Mouse (Mus musculus) neutrophil, adult 5-6 weeks (primary cell): Measurements from ENCODE around the gene Copb1. TPM values are rescaled to one million over a fixed set of nuclear protein-coding genes. Genes with fewer than 3 reads are reported as not detected.

Experiments used
- ATAC-seq: fragments of 151-379, 151-347 bp; 2 replicates; pipeline ENCODE4 v1.8.0; 2017; ENCODE audit warnings: mild to moderate bottlenecking, moderate TSS enrichment; ENCODE audit not compliant: insufficient number of reproducible peaks, poor library complexity, low FRiP score, severe bottlenecking; ENCODE audit errors: extremely low read depth
- total RNA-seq: library from RNA; stranded (forward); fragments of 200-1000 nt; gene quantifications from 2 replicates; pipeline ENCODE4 v1.2.3, GENCODE M21; 2017

The Copb1 gene
- total RNA-seq = 66.5 and 83.9 TPM in 2 replicates

DNA sequence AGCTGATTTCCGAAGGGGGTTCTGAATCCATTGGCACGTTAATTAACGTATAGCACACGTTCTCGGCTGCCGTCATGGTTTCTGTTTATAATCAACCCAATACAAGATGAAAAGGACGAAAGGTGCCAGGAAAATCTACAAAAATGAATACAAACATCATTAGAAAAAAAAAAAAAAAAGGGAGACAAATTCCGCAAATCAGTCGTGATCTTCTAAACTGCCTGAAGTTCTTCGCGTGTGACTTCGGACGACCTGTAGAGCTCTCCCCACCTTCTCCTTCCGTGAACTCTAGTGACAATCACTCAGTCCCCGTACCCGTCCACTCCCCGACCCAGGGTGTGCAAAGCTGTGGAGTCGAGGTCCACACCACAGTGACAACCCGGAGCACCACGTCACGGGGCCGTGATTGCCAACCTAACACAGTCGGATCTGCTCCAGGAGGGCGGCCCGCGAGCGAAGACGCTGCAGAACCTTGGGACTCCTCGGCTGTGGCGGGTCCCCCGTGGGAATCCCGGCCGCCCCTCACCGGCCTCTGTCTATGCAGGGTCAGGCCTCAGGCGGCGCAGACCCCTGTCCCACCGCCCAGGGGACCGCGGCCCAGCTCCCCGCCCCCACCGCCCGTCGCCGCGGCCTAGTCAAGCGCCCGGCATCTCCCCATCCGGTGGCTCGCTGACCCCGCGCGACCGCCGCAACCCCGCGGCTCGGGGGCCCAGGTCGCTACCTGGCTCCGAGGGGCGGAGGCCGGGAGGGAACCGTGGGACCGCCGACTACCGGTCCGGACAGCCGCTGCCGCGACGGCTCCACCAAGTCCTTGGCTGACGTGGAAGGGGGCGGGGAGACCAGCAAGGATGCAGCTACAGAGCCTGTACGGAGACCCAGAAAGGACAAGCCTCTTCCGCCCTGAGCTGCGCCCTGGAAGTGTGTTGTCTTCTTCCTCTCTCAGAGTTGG is at the start of gene Copb1:
TSS of gene Copb1 (minus strand) at position 827 of the 949 bp plus-strand sequence.
- ATAC-seq = peak; percentile 99

DNA sequence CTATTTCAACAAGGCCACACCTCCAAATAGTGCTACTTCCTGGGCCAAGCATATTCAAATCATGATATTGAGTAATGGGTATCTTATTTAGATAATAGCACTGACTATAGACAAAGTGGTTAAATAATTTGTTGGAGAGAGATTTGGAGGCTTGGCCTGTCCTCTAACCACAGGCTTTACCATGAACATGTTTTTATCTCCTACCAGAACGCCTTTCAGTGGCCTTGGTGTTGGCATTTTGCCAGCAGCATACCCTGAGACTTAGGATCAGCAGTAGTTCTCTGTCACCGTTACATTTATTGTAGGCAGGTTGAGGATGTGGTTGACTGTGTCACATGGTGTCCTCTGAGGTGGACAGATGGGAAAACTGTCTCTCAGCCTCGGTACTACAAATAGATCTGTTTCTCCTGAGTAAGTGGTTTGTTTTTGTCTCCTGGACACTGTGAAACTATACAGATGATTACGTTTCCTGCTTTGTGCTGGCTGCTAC is 46.8 kb upstream of the Copb1 start:
- ATAC-seq = peak; percentile 79

DNA sequence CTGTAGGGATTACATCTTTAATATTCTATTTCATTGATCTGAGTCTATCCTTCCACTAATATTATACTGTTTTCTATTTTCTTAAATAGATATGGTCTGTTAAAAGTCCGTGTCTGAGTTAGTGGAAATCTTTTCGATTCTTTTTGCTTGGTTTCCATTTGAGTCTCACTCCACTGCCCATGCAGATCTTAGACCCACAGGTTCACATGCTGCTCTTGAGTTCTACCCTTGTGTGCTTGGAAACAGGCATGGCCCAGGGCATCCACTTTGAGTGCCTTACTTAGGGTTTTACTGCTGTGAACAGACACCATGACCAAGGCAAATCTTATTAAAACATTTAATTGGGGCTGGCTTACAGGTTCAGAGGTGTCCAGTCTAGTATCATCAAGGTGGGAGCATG is 46.3 kb upstream of the Copb1 start:
- ATAC-seq = no peak

DNA sequence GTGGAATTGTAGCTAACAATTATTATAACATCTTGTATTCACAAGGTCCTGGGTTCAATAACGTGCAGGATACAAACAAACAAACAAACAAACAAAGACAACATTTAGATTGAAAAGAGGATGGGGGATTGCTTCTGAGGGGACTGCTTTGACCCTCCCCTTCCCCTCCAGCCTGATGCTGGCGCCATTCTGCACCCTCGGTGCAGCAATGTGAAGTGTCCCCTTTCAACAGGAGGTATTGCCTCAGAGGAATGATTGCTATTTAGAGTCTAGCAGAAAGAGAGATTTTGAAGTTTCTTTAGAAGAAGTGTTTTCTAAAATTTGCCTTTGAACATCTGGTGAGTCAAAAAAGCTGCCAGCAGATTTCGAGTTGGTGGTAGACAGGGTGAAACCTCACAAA is 44.7 kb upstream of the Copb1 start:
- no peak for ATAC-seq

DNA sequence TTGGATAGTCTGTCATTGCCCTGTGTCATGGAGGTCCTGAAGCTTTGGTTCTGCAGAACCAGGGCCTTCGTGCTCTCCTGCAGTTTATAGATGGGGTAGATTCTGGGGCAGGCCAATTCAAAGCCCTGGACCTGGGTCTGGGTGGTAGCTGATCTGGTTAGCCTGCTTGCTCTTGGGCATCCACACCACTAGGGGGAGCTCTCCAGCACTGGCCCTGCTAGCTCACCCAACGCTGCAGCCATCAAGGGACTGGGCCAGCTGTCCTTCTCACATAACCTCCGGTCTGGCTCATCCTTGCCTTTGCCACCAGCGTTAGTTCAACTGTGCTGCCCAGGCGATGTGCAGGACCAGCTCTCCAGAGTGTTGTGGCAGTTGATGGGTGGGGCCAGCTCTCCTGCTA is 40.2 kb upstream of the Copb1 start:
- ATAC-seq = no peak

DNA sequence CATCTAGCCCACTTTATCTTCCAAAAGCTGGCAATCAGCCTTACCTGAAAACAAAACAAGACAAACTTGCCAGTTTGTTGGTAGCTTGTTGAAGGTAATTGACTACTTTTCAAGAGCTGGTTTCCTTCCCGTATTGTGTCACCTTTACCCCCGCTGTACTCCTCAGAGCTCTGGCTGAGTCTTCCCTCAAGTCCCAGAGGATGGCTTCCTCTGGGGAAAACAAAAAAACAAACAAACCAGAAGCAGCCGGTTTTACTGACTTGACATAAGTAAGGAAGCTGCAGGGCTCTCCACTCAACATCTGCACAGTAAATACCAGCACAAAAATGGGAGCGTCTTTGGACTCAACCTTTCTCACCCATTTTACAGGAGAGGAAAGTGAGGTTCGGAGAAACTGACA is 39.4 kb upstream of the Copb1 start:
- no peak for ATAC-seq

DNA sequence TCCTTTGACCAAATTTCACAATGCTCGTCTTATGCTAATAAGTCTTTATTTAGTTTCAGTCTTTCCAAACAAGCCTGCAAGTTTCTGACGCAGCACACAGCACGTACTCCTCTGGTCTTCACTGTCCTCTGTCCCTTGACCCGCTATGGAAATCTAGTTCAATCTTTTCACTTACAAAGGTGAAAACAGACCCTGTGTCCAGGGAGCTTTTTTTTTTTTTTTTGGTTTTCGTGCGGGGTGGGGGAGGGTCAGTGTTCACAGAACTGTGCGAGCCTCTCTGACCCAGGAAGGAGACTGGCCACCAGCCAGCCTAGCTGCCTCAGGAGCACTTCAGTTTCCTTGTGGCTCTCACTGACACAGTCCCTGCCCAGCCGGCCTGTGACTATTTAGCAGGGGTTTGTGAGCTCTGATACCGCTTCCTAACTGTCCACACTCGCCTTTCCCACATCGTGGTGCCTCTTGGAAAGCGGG is 38.0 kb upstream of the Copb1 start:
- peak; percentile 49 for ATAC-seq

DNA sequence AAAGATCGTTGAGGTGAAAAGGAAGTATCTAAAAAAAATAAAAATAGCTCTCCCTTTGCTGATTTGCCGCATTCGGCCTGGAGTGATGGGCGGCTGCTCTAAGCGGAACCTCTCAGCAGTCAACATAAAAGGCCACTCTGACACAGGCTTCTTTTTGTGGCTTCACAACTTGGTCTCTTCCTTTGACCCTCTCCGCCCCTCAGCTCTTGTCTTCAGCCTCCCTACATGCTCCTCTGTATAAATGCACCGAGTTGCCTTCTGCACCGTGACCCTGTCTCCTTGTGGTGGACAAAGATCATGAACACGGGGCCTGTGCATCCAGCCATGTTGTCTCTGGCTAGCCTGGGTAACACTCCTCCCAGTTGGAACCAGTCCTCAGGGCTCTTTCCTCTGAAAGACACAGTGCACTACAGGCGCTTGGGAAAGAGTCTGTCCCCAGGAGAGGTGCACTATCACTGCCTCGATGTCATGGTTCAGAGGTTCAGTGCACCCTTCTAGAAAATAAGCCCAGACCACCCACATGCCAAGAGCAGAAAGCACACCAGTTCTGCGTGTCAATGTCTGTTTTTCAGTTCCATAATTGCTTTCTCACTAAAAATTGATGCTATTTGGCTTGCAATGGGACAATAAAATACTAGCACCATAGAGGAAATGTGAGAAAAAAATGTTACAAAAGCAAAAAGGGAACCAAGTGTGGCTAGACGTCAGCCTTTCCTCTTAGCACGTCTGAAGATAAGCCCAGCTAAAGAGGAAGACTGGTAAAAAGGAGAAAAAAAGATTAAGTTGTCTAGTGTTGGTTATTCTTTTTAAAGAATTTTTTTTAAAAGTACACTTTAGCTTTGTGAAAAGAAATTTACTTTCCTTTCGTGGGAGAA is 37.2 kb upstream of the Copb1 start:
- ATAC-seq = peak; percentile 78

DNA sequence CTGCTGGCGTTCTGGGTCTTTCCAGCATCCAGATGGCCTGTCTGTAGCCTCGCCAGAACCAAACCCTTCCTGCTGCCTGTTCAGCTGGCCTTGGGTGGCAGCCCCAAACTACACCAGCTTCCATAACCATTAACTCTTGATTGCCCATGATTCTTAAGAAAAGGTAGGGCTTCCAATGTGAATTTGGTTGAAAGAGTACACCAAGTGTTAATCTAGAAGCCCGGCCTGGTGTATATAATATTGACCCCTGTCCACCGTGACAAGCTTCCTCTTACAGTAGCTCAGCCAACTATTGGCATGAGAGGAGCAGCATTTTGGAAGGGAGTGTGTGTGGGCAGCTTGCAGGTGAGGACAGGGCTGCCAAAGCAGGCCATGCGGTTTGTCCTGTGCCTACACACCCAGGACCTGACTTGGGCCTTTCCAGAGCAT is 35.6 kb upstream of the Copb1 start:
- no peak for ATAC-seq

DNA sequence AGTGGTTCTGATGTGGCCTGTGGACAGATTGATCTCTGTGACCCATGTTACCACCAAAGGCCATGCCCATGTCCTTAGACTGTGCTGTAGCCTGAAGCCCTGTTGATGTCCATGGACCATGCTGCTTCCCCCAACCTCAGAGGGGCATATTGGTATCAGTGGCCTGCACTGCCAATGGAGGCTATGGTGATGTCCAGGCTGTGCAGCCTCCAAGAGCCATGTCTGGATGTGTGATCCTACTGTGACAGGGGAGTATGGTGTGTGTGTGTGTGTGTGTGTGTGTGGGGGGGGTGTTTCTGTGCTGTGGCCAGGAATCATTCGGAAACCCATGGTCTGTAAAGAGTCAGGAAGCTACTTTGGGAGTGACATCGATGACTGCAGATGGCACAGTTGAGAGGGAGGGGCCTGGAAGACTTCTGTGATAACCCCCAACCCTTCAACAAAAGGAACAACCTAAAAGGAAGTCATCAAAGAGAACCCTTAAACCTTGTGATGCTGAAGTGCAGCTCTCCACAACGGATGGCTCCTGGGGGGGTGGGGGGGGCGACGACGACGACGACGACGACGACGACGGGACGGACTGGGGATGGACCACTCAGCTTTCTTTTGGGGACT is 29.9 kb upstream of the Copb1 start:
- no peak for ATAC-seq

DNA sequence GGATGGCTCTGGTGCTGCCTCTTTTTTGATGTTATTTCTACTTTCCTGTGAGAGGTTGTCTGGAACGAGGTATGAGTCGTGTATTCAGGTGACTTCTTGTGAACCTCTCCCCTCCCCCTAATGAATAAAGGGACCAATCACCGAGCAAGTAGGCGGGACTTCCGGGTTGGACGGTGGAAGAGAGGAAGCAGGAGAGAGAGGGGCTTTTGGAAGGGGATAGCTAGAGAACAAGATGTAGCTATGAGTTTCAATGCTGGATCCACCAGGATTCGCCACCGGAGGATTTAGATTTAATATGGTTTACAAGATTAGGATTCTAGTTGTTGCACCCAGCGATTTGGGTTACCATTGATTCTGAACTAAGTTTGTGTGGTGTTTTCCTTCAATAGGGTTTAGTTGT is 28.5 kb upstream of the Copb1 start:
- no peak for ATAC-seq

DNA sequence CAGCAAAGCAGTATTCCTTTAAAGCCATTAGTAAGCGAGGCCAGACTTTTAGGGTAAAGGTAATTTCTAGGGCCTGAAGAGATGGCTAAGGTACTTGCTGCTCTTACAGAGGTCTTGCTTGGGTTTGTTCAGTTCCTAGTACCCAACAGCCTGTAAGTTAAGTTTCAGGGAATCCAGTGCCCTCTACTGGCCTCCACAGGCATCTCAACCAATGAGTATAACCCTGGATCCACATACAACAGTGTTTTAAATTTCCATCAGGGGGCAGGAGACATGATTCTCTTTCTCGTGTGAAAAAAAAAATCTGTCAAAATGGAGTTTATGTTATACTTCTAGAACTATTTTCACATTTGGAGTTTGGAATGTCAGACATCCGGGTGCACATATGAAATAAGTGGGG is 27.2 kb upstream of the Copb1 start:
- ATAC-seq = peak; percentile 99

DNA sequence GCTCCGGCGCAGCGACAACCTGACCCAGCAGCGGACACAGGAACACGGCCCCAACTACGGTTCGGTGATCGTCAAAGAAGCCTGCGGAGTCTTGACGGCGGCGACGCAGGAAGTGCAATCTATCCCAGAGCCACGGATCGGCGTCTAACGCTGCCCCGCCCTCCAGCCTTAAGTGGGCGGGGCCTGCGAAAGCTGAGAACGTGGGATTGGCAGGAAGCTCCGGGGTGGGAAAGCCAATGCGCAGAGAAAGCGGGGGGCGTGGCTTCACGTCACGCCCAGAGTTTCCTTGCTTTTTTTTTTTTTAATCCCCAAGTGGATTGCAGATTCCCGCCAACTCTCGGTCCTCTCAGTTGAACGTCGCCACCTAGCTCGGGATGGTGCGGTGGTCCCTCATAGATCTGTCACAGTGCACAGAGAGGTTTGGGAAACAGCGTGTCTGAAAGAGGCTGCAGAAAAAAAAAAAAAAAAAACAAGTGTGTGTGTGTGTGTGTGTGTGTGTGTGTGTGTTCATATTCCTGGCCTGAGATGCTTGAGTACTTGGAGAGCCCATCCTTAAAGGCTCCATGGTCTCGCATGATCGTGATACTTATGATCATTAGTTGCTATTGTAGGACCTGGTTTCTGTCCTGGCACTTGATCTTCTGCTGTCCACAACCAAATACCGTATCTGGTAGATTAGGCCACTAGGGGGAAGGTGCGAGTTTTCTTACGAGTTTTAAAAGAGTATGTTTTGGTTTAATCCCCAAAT is 21.7 kb upstream of the Copb1 start, which contains the start of gene Psma1:
TSS of gene Psma1 (minus strand) at position 114 of the 748 bp plus-strand sequence.
- ATAC-seq = peak; percentile 95

DNA sequence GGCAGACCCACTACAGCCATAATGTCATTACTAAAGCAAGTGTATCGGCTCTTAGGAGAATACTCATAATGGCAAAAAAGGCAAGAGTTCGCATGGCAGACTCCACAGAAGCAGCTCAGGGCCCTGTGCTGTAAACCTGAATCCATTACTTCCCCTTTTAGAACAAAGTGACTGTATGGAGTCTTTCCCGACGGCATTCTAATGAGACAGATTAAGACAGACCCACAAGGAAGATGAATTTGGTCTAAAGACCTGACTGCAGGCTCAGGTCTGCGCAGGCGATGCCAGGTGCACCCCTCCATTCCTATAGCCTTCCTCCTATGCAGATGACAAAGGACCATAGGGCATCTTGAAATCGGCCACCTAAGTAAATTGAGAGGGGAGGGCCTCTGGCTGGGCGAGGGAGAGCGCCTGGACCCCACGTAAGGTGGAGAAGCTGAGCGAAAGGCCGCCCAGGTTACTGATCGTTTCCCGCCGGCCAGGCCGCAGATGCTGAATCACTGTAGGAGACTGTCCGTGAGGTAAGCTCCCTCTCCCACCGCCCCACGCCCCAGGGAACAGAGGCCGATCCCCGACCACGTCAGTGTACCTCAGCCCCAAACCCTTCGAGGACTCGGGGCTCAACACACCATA is 21.0 kb upstream of the Copb1 start:
- peak; percentile 33 for ATAC-seq

DNA sequence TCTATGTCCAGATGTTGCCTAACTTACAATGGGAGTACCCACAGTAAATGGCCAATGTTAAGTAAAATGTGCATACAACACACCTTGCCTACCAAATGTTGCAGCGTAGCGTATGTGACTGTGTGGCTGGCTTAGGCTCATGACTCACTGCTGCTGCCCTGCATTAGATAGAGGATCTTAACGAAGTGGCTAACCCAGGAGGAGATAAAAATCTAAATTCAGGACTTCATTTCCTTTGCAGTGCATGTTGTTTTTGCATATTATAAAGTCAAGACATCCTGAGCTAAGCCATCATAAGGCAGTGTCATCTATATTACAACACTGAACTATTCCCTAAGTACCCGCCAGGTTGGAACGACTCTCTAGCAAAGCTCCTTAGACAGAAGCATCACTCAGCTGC is 13.9 kb upstream of the Copb1 start:
- ATAC-seq = no peak

DNA sequence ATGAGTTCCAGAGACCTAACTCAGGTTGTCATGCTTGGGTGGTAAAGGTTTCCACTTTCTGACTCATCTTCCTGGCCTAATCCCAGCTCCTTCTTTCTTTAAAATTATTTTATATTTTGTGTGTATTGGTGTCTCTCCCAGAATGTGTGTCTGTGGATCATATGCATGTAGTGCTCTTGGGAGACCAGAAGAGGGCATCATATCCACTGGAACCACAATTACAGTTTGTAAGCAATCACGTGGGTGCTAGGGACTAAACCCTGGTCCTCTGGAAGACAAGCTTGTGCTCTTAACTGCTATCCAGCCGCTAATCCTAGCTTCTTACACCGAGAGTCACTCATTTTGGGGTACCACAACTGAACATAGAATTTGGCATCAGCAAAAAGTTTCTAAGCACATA is 2.8 kb downstream of the Copb1 start:
- no peak for ATAC-seq

DNA sequence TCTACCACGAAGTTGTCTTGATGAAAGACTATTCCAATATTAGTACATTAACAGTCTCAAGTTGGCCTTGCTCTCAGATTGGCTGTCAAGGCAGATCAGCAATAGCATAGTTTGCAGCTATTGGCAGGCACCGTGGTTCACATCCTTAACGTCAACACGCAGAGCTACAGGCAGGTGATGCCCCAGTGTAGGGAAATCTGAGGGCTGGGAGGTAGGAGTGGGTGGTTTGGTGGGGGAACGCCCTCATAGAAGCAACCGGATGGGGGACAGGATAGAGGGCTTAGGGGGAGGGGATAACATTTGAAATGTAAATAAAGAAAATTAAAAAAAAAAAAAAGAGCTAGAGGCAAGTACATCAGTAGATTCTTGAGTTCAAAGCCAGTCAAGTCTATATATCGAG is 20.5 kb downstream of the Copb1 start:
- ATAC-seq = no peak

DNA sequence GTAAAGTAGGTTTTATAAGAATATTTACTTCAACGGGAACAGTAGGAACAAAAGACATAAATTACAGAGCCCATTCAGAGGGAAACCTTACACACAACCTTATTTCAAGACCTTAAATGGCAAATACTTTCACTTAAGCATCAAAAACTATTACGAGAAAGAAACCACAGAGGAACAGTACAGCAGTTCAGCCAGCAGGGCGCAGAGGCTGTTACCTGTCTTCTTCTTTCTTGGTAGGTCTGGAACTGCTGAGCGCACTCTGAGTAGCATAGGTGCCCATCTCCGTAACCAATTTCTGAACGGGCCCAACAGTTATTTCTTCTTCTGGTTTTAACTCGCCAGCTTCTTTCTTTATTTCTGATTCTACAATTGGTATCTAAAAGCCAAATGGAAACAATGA is 21.5 kb downstream of the Copb1 start:
- no peak for ATAC-seq
